Mouse (Mus musculus): ENCODE measurements at regions not wholly inside any gene's neighbourhood (a gene's known extent, or its start where the extent isn't known, plus 50 kb on each side); places are given as distances from the start of the nearest gene placed in this dataset.
A peak's percentile ranks its signal among the peaks of the same experiment; 100 is the strongest.
"Not testable (repeated sequence)": the region's sequence is repeated elsewhere in the genome, so short reads cannot be mapped to it uniquely, and the experiment has no call there.

- Histone ChIP-seq H3K4me1 (replicated peaks; ENCODE audit: control insufficient read depth, insufficient read depth, low read length) (no peaks in the 10 kb centered on the region), H3K27ac (ENCODE audit: low read length) (no peak overlapping the region), H3K4me2 (ENCODE audit: low read length) (no peak overlapping the region), H3K36me3 (ENCODE audit: control insufficient read depth, insufficient read depth) (no peaks in the 10 kb centered on the region), H3K4me3 (replicated peaks; ENCODE audit: low read length) (no peak overlapping the region), H3K27me3 (replicated peaks; ENCODE audit: control insufficient read depth, insufficient read depth, low read length) (no peaks in the 10 kb centered on the region), H3K9me3 (ENCODE audit: control insufficient read depth, low read length) (no peaks in the 10 kb centered on the region), H3K9ac (replicated peaks; ENCODE audit: low read depth, low read length) (no peak overlapping the region)
- ATAC-seq, result no peak
Observed at GRCm38 (mm10) chr14:84157412-84157811, 286.0 kb upstream of the Pcdh17 start.

- H3K9ac ChIP-seq (replicated peaks; ENCODE audit: low read depth, low read length), result no peak overlapping the region
- H3K36me3 ChIP-seq (ENCODE audit: control insufficient read depth, insufficient read depth), result no peaks in the 10 kb centered on the region
- H3K27me3 ChIP-seq (replicated peaks; ENCODE audit: control insufficient read depth, insufficient read depth, low read length), result no peaks in the 10 kb centered on the region
- WGBS, result 81% methylated on average over 4 of the region's 4 CpGs
- H3K4me1 ChIP-seq (replicated peaks; ENCODE audit: control insufficient read depth, insufficient read depth, low read length), result no peaks in the 10 kb centered on the region
- H3K27ac ChIP-seq (ENCODE audit: low read length), result no peak overlapping the region
- H3K4me3 ChIP-seq (replicated peaks; ENCODE audit: low read length), result no peak overlapping the region
- ATAC-seq, result peak; percentile 57; the same call in 1 of the 2 replicates
- H3K9me3 ChIP-seq (ENCODE audit: control insufficient read depth, low read length), result no peaks in the 10 kb centered on the region
- H3K4me2 ChIP-seq (ENCODE audit: low read length), result no peak overlapping the region
Observed at GRCm38 (mm10) chr14:84175446-84175845, 267.9 kb upstream of the Pcdh17 start.

GRCm38 (mm10) chr14:84210949-84211348 lies 232.4 kb upstream of the Pcdh17 start:
- Histone ChIP-seq H3K27ac (ENCODE audit: low read length) (no peak overlapping the region), H3K4me3 (replicated peaks; ENCODE audit: low read length) (no peak overlapping the region), H3K36me3 (ENCODE audit: control insufficient read depth, insufficient read depth) (no peaks in the 10 kb centered on the region), H3K4me1 (replicated peaks; ENCODE audit: control insufficient read depth, insufficient read depth, low read length) (no peaks in the 10 kb centered on the region), H3K4me2 (ENCODE audit: low read length) (no peak overlapping the region), H3K27me3 (replicated peaks; ENCODE audit: control insufficient read depth, insufficient read depth, low read length) (no peaks in the 10 kb centered on the region), H3K9me3 (ENCODE audit: control insufficient read depth, low read length) (no peaks in the 10 kb centered on the region), H3K9ac (replicated peaks; ENCODE audit: low read depth, low read length) (no peak overlapping the region)
- ATAC-seq, result peak; percentile 76
- 74% methylated on average over 1 of the region's 1 CpGs for WGBS

- no peaks in the 10 kb centered on the region for H3K27me3 ChIP-seq (replicated peaks; ENCODE audit: control insufficient read depth, insufficient read depth, low read length)
- H3K4me3 ChIP-seq (replicated peaks; ENCODE audit: low read length), result no peak overlapping the region
- no peak overlapping the region for H3K9ac ChIP-seq (replicated peaks; ENCODE audit: low read depth, low read length)
- no peaks in the 10 kb centered on the region for H3K4me1 ChIP-seq (replicated peaks; ENCODE audit: control insufficient read depth, insufficient read depth, low read length)
- WGBS, result 61% methylated on average over 1 of the region's 1 CpGs
- no peak for ATAC-seq
- H3K9me3 ChIP-seq (ENCODE audit: control insufficient read depth, low read length), result no peaks in the 10 kb centered on the region
- H3K27ac ChIP-seq (ENCODE audit: low read length), result no peak overlapping the region
- H3K36me3 ChIP-seq (ENCODE audit: control insufficient read depth, insufficient read depth), result no peaks in the 10 kb centered on the region
- no peak overlapping the region for H3K4me2 ChIP-seq (ENCODE audit: low read length)
Observed at GRCm38 (mm10) chr14:84222996-84223395, 220.4 kb upstream of the Pcdh17 start.

DNA sequence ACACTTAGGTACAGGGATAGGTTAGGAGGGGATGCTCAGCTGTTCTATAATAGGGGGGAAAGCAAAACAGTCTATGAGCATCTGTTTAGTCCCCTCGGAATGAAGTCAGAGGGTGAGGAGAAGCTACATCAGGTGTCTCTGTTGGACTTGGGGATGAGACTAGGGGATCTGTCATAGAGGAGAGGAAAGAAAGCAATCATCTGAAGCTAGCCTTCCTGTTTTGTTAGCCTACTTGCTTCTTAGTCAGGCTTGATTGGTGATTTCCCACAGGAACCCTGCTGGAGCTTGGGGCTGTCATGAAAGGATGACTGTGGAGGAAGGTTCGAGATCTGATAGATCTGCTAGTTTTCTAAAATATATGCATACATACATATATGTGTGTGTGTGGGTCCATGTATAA lies 219.4 kb upstream of the Pcdh17 start:
- H3K27me3 ChIP-seq (replicated peaks; ENCODE audit: control insufficient read depth, insufficient read depth, low read length), result no peaks in the 10 kb centered on the region
- no peak for ATAC-seq

GRCm38 (mm10) chr14:84248006-84248405 lies 195.4 kb upstream of the Pcdh17 start:
- not testable (repeated sequence) for H3K4me2 ChIP-seq (ENCODE audit: low read length); H3K4me1 ChIP-seq (replicated peaks; ENCODE audit: control insufficient read depth, insufficient read depth, low read length); H3K27ac ChIP-seq (ENCODE audit: low read length); H3K36me3 ChIP-seq (ENCODE audit: control insufficient read depth, insufficient read depth); H3K9me3 ChIP-seq (ENCODE audit: control insufficient read depth, low read length); H3K9ac ChIP-seq (replicated peaks; ENCODE audit: low read depth, low read length); H3K4me3 ChIP-seq (replicated peaks; ENCODE audit: low read length); ATAC-seq; H3K27me3 ChIP-seq (replicated peaks; ENCODE audit: control insufficient read depth, insufficient read depth, low read length)
- 29% methylated on average over 1 of the region's 1 CpGs for WGBS

More for the DNA sequence above, 219.4 kb upstream of the Pcdh17 start:
- Histone ChIP-seq H3K9ac (replicated peaks; ENCODE audit: low read depth, low read length) (no peak overlapping the region), H3K27ac (ENCODE audit: low read length) (no peak overlapping the region), H3K4me2 (ENCODE audit: low read length) (no peak overlapping the region), H3K4me1 (replicated peaks; ENCODE audit: control insufficient read depth, insufficient read depth, low read length) (no peaks in the 10 kb centered on the region), H3K9me3 (ENCODE audit: control insufficient read depth, low read length) (no peaks in the 10 kb centered on the region), H3K4me3 (replicated peaks; ENCODE audit: low read length) (no peak overlapping the region), H3K36me3 (ENCODE audit: control insufficient read depth, insufficient read depth) (no peaks in the 10 kb centered on the region)
- 81% methylated on average over 2 of the region's 2 CpGs for WGBS

DNA sequence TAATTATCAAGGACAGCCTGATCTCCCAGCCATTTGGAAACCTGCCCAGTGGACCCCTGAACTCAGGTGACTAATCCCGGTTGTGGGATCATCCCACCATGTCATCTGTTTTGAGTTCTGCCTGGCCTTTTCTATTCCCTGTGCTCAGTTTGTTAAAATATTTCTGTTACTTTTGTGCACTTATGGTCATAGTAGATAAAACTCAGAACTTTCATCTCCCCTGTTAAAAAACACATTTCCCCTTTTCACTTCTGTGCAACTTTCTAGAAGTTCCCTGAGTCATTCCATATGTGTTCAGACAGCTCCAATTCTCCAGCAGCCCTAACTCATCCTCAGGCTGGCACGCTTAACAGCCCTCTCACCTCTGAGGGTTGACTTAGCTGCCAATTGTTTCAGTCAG lies 190.8 kb upstream of the Pcdh17 start:
- no peak overlapping the region for H3K27ac ChIP-seq (ENCODE audit: low read length)
- 49% methylated on average over 2 of the region's 2 CpGs for WGBS
- H3K9me3 ChIP-seq (ENCODE audit: control insufficient read depth, low read length), result no peaks in the 10 kb centered on the region
- no peaks in the 10 kb centered on the region for H3K36me3 ChIP-seq (ENCODE audit: control insufficient read depth, insufficient read depth)
- no peak for ATAC-seq
- no peaks in the 10 kb centered on the region for H3K4me1 ChIP-seq (replicated peaks; ENCODE audit: control insufficient read depth, insufficient read depth, low read length)
- H3K4me2 ChIP-seq (ENCODE audit: low read length), result no peak overlapping the region
- H3K4me3 ChIP-seq (replicated peaks; ENCODE audit: low read length), result no peak overlapping the region
- H3K9ac ChIP-seq (replicated peaks; ENCODE audit: low read depth, low read length), result no peak overlapping the region
- no peaks in the 10 kb centered on the region for H3K27me3 ChIP-seq (replicated peaks; ENCODE audit: control insufficient read depth, insufficient read depth, low read length)

DNA sequence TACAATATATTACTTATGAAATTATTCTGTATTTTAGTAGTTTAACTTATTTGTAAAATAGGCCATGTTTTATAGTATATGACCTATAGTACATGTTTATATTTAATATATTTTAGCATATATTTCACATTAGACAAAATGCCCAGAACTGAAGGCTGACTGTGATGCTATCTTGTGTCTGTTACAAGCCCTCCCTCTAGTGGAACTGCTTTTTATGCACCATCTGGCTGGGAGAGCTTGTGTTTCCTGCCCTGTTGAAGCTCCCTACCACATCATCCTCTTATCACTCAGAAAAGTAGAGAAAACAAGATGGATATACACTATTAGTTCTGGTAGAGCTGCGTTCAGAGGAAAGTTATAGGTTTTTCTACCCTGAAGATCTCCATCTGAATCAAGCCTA lies 185.7 kb upstream of the Pcdh17 start:
- Histone ChIP-seq H3K27me3 (replicated peaks; ENCODE audit: control insufficient read depth, insufficient read depth, low read length) (no peaks in the 10 kb centered on the region), H3K4me2 (ENCODE audit: low read length) (no peak overlapping the region), H3K4me3 (replicated peaks; ENCODE audit: low read length) (no peak overlapping the region), H3K9me3 (ENCODE audit: control insufficient read depth, low read length) (no peaks in the 10 kb centered on the region), H3K4me1 (replicated peaks; ENCODE audit: control insufficient read depth, insufficient read depth, low read length) (no peaks in the 10 kb centered on the region), H3K36me3 (ENCODE audit: control insufficient read depth, insufficient read depth) (no peaks in the 10 kb centered on the region), H3K9ac (replicated peaks; ENCODE audit: low read depth, low read length) (no peak overlapping the region), H3K27ac (ENCODE audit: low read length) (no peak overlapping the region)
- no peak for ATAC-seq
- WGBS, result 75% methylated on average over 1 of the region's 1 CpGs

DNA sequence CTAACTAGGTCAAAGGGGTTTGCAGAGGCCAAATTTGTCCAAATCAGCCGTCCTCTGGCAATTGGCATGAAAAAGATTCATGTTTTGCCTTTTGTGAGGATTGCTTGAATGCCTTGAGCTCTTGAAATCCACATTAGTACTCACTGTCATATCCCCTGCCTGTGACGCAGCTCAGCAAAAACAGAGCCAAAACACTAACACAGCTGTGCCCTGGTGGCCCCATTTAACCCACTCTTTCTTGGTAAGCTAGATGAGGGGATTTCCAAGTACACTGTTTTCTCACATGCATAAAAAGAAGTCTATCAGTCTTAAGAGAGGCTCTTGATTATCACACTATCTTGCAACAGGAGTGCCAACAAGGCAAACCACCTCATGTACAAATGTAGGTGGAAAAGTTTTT lies 184.7 kb upstream of the Pcdh17 start:
- Histone ChIP-seq H3K4me1 (replicated peaks; ENCODE audit: control insufficient read depth, insufficient read depth, low read length) (no peaks in the 10 kb centered on the region), H3K9me3 (ENCODE audit: control insufficient read depth, low read length) (no peaks in the 10 kb centered on the region), H3K4me3 (replicated peaks; ENCODE audit: low read length) (no peak overlapping the region), H3K36me3 (ENCODE audit: control insufficient read depth, insufficient read depth) (no peaks in the 10 kb centered on the region), H3K4me2 (ENCODE audit: low read length) (no peak overlapping the region), H3K27ac (ENCODE audit: low read length) (no peak overlapping the region), H3K9ac (replicated peaks; ENCODE audit: low read depth, low read length) (no peak overlapping the region), H3K27me3 (replicated peaks; ENCODE audit: control insufficient read depth, insufficient read depth, low read length) (no peaks in the 10 kb centered on the region)
- ATAC-seq, result no peak
- 31% methylated on average over 2 of the region's 2 CpGs for WGBS

DNA sequence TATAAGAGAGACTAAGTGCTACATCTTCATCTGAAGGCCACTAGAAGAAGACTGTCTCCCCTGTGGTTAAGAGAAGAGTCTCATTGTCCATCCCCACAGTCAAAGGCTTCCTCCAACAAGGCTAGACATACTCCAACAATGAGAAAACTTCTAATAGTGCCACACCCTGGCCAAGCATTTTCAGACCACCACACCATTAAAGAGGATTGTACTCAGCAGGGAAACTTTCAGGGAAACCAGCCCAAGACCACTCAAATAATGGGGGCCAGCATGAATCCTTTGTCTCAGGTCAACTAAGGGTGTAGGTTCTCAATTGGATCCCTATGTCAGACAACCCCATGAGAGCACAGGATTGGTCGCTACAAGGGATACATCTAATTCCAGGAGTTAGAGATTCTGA lies 179.4 kb upstream of the Pcdh17 start:
- no peak for ATAC-seq
- Histone ChIP-seq H3K4me1 (replicated peaks; ENCODE audit: control insufficient read depth, insufficient read depth, low read length) (no peaks in the 10 kb centered on the region), H3K9ac (replicated peaks; ENCODE audit: low read depth, low read length) (no peak overlapping the region), H3K27me3 (replicated peaks; ENCODE audit: control insufficient read depth, insufficient read depth, low read length) (no peaks in the 10 kb centered on the region), H3K9me3 (ENCODE audit: control insufficient read depth, low read length) (no peaks in the 10 kb centered on the region), H3K4me2 (ENCODE audit: low read length) (no peak overlapping the region), H3K27ac (ENCODE audit: low read length) (no peak overlapping the region), H3K36me3 (ENCODE audit: control insufficient read depth, insufficient read depth) (no peaks in the 10 kb centered on the region), H3K4me3 (replicated peaks; ENCODE audit: low read length) (no peak overlapping the region)
- whole genome bisulfite sequencing, result 77% methylated on average over 1 of the region's 1 CpGs
